Mouse (Mus musculus): Measurements from ENCODE around the gene Phb2.

Phb2 gene

GRCm38 (mm10) chr6:124722876-124723473, 10.8 kb downstream of the Phb2 start:
- no peak for DNase-seq (ENCODE audit: low spot score)

- DNase-seq (ENCODE audit: low spot score): no peak
Observed at GRCm38 (mm10) chr6:124723541-124723940, 11.4 kb downstream of the Phb2 start.

GRCm38 (mm10) chr6:124724472-124724871, 12.3 kb downstream of the Phb2 start:
- DNase-seq (ENCODE audit: low spot score): no peak

- DNase-seq (ENCODE audit: low spot score): no peak
Observed at GRCm38 (mm10) chr6:124728621-124729020, 16.5 kb downstream of the Phb2 start.

GRCm38 (mm10) chr6:124729850-124730705, 17.9 kb downstream of the Phb2 start:
- DNase-seq (ENCODE audit: low spot score): no peak

- DNase-seq (ENCODE audit: low spot score): no peak
Observed at GRCm38 (mm10) chr6:124731038-124731437, 18.9 kb downstream of the Phb2 start.

GRCm38 (mm10) chr6:124732476-124733370, 20.6 kb downstream of the Phb2 start:
- DNase-seq (ENCODE audit: low spot score): no peak

- DNase-seq (ENCODE audit: low spot score): no peak
Observed at GRCm38 (mm10) chr6:124734417-124734816, 22.3 kb downstream of the Phb2 start.

GRCm38 (mm10) chr6:124737040-124737439, 24.9 kb downstream of the Phb2 start:
- no peak for DNase-seq (ENCODE audit: low spot score)

- DNase-seq (ENCODE audit: low spot score): peak; percentile 56
Observed at GRCm38 (mm10) chr6:124738511-124739023, 26.4 kb downstream of the Phb2 start, which contains the start of gene Ptpn6. Gene Ptpn6 (minus strand): TSS chr6:124738714.

- no peak for DNase-seq (ENCODE audit: low spot score)
Observed at GRCm38 (mm10) chr6:124739231-124739796, 27.2 kb downstream of the Phb2 start.

GRCm38 (mm10) chr6:124740211-124740887, 28.2 kb downstream of the Phb2 start:
- DNase-seq (ENCODE audit: low spot score): no peak

- DNase-seq (ENCODE audit: low spot score): peak; percentile 85
Observed at GRCm38 (mm10) chr6:124740888-124741761, 29.0 kb downstream of the Phb2 start, which contains the start of gene Grcc10. Gene Grcc10 (minus strand): TSS chr6:124741374.

- DNase-seq (ENCODE audit: low spot score): no peak
Observed at GRCm38 (mm10) chr6:124741842-124742241, 29.7 kb downstream of the Phb2 start.

GRCm38 (mm10) chr6:124742839-124743514, 30.8 kb downstream of the Phb2 start:
- DNase-seq (ENCODE audit: low spot score): no peak

- DNase-seq (ENCODE audit: low spot score): no peak
Observed at GRCm38 (mm10) chr6:124743647-124744046, 31.5 kb downstream of the Phb2 start.

GRCm38 (mm10) chr6:124744755-124745321, 32.7 kb downstream of the Phb2 start:
- DNase-seq (ENCODE audit: low spot score): no peak

GRCm38 (mm10) chr6:124745490-124746295, 33.6 kb downstream of the Phb2 start:
- peak; percentile 88 for DNase-seq (ENCODE audit: low spot score)

All from ovary, adult 18-20 months (tissue).